Mouse (Mus musculus) cerebellum, postnatal 25 days (tissue): ENCODE data around the gene Rfx7.
A peak's percentile ranks its signal among the peaks of the same experiment; 100 is the strongest.

ENCODE experiments used
- DNase-seq, 2 experiments: peaks; one replicate each; pipeline ENCODE4 v3.0.0; 2021; ENCODE audit warnings: mixed read lengths in 2 of 2

Gene Rfx7

GRCm38 (mm10) chr9:72558780-72559179 is 26.7 kb downstream of the Rfx7 start:
- no peak for DNase-seq

- DNase-seq, result no peak
Observed at GRCm38 (mm10) chr9:72560316-72560715, 28.3 kb downstream of the Rfx7 start.

GRCm38 (mm10) chr9:72563277-72563676 is 31.2 kb downstream of the Rfx7 start:
- no peak for DNase-seq

- DNase-seq, result no peak
Observed at GRCm38 (mm10) chr9:72567116-72567515, 35.1 kb downstream of the Rfx7 start.

GRCm38 (mm10) chr9:72580216-72580615 is 48.2 kb downstream of the Rfx7 start:
- DNase-seq, result no peak

GRCm38 (mm10) chr9:72590861-72591260 is 58.8 kb downstream of the Rfx7 start:
- DNase-seq, result no peak

- no peak for DNase-seq
Observed at GRCm38 (mm10) chr9:72592016-72592415, 60.0 kb downstream of the Rfx7 start.

GRCm38 (mm10) chr9:72594656-72595055 is 62.6 kb downstream of the Rfx7 start:
- DNase-seq, result peak in 1 of 2 experiments; percentile 46

- DNase-seq, result no peak
Observed at GRCm38 (mm10) chr9:72600142-72600541, 68.1 kb downstream of the Rfx7 start.

GRCm38 (mm10) chr9:72609771-72610170 is 77.7 kb downstream of the Rfx7 start:
- no peak for DNase-seq

GRCm38 (mm10) chr9:72613884-72614283 is 81.8 kb downstream of the Rfx7 start:
- DNase-seq, result peak; percentile 29 to 57

GRCm38 (mm10) chr9:72614786-72615480 is 82.9 kb downstream of the Rfx7 start:
- DNase-seq, result no peak

GRCm38 (mm10) chr9:72618037-72618436 is 86.0 kb downstream of the Rfx7 start:
- DNase-seq, result no peak

GRCm38 (mm10) chr9:72623605-72624004 is 91.6 kb downstream of the Rfx7 start:
- no peak for DNase-seq

GRCm38 (mm10) chr9:72627598-72627997 is 95.6 kb downstream of the Rfx7 start:
- DNase-seq, result no peak

GRCm38 (mm10) chr9:72628591-72628990 is 96.6 kb downstream of the Rfx7 start:
- DNase-seq, result no peak

- no peak for DNase-seq
Observed at GRCm38 (mm10) chr9:72632198-72632597, 100.2 kb downstream of the Rfx7 start.

GRCm38 (mm10) chr9:72635134-72635533 is 103.1 kb downstream of the Rfx7 start:
- DNase-seq, result peak in 1 of 2 experiments; percentile 25

- no peak for DNase-seq
Observed at GRCm38 (mm10) chr9:72636547-72636946, 104.5 kb downstream of the Rfx7 start.

GRCm38 (mm10) chr9:72637243-72637642 is 105.2 kb downstream of the Rfx7 start:
- DNase-seq, result no peak

GRCm38 (mm10) chr9:72638951-72639842 is 107.2 kb downstream of the Rfx7 start:
- no peak for DNase-seq

GRCm38 (mm10) chr9:72639843-72640621 is 108.0 kb downstream of the Rfx7 start:
- peak; percentile 82 to 84 for DNase-seq

- DNase-seq, result no peak
Observed at GRCm38 (mm10) chr9:72640642-72641041, 108.6 kb downstream of the Rfx7 start.
